Mouse (Mus musculus) kidney, adult 9 months (tissue): Measurements from ENCODE around the gene Pomgnt2.
"Not testable (repeated sequence)": the region's sequence is repeated elsewhere in the genome, so short reads cannot be mapped to it uniquely, and the experiment has no call there.

Experiments used
- DNase-seq: peaks from one replicate; pipeline ENCODE4 v3.0.0; 2022

Pomgnt2 gene

GRCm38 (mm10) chr9:121997010-121997409, at the start of gene Pomgnt2:
TSS of gene Pomgnt2 (minus strand) at chr9:121997110.
- DNase-seq = no peak

- no peak for DNase-seq
Observed at GRCm38 (mm10) chr9:122039848-122040247, 42.9 kb upstream of the Pomgnt2 start.

- DNase-seq = no peak
Observed at GRCm38 (mm10) chr9:122038631-122039030, 41.7 kb upstream of the Pomgnt2 start.

GRCm38 (mm10) chr9:122036496-122037054, 39.7 kb upstream of the Pomgnt2 start:
- DNase-seq = no peak

- DNase-seq = no peak
Observed at GRCm38 (mm10) chr9:122035807-122036206, 38.9 kb upstream of the Pomgnt2 start.

GRCm38 (mm10) chr9:122034949-122035348, 38.0 kb upstream of the Pomgnt2 start:
- DNase-seq = no peak

GRCm38 (mm10) chr9:122032071-122032470, 35.2 kb upstream of the Pomgnt2 start:
- peak; percentile 53 for DNase-seq

GRCm38 (mm10) chr9:122030706-122031105, 33.8 kb upstream of the Pomgnt2 start:
- DNase-seq = no peak

GRCm38 (mm10) chr9:122029765-122030164, 32.9 kb upstream of the Pomgnt2 start:
- DNase-seq = no peak

GRCm38 (mm10) chr9:122027914-122028745, 31.2 kb upstream of the Pomgnt2 start:
- peak; percentile 84 for DNase-seq

GRCm38 (mm10) chr9:122027081-122027913, 30.4 kb upstream of the Pomgnt2 start:
- peak; percentile 62 for DNase-seq

- DNase-seq = no peak
Observed at GRCm38 (mm10) chr9:122025855-122026590, 29.1 kb upstream of the Pomgnt2 start.

- no peak for DNase-seq
Observed at GRCm38 (mm10) chr9:122024419-122024818, 27.5 kb upstream of the Pomgnt2 start.

GRCm38 (mm10) chr9:122023873-122024272, 27.0 kb upstream of the Pomgnt2 start:
- DNase-seq = no peak

GRCm38 (mm10) chr9:122022776-122023175, 25.9 kb upstream of the Pomgnt2 start:
- peak; percentile 98 for DNase-seq

- no peak for DNase-seq
Observed at GRCm38 (mm10) chr9:122021581-122021980, 24.7 kb upstream of the Pomgnt2 start.

- not testable (repeated sequence) for DNase-seq
Observed at GRCm38 (mm10) chr9:122021171-122021570, 24.3 kb upstream of the Pomgnt2 start.

- no peak for DNase-seq
Observed at GRCm38 (mm10) chr9:122020321-122020720, 23.4 kb upstream of the Pomgnt2 start.

GRCm38 (mm10) chr9:122018782-122019395, 22.0 kb upstream of the Pomgnt2 start:
- DNase-seq = peak; percentile 84

GRCm38 (mm10) chr9:122018079-122018478, 21.2 kb upstream of the Pomgnt2 start:
- DNase-seq = no peak

- peak; percentile 87 for DNase-seq
Observed at GRCm38 (mm10) chr9:122014241-122014667, 17.3 kb upstream of the Pomgnt2 start.

- no peak for DNase-seq
Observed at GRCm38 (mm10) chr9:122013629-122014028, 16.7 kb upstream of the Pomgnt2 start.
